Mouse (Mus musculus) MEL (cell line): Measurements from ENCODE around the gene Afap1l2. TPM values are rescaled to one million over a fixed set of nuclear protein-coding genes. Genes with fewer than 3 reads are reported as not detected.

Source experiments
- DNase-seq: peaks from one replicate; pipeline ENCODE4 v3.0.0; 2011; ENCODE audit warnings: low read depth, low spot score
- H3K27ac ChIP-seq: 2 replicates; pipeline ENCODE4 v1.5.1; 2012; ENCODE audit warnings: low read depth, mild to moderate bottlenecking, control low read depth, low read length, moderate library complexity; ENCODE audit not compliant: control insufficient read depth
- H3K27me3 ChIP-seq, 2 experiments: fragments of 150-350 bp in 1 of 2; sonication (generic) in 1 of 2; 2 replicates each; pipeline ENCODE4 v1.6.1; 2012; ENCODE audit warnings: low read length in 2 of 2, mild to moderate bottlenecking in 2 of 2, improper control_type of control experiment in 1 of 2, moderate library complexity in 1 of 2; ENCODE audit not compliant: insufficient read depth in 2 of 2, control insufficient read depth in 1 of 2
- H3K36me3 ChIP-seq, 2 experiments: 2 replicates each; pipeline ENCODE4 v1.6.1; 2012 to 2014; ENCODE audit warnings: low read length in 2 of 2, improper control_type of control experiment in 1 of 2, inconsistent platforms in 1 of 2, mild to moderate bottlenecking in 1 of 2; ENCODE audit not compliant: insufficient read depth in 2 of 2, control insufficient read depth in 1 of 2
- H3K4me1 ChIP-seq, 2 experiments: fragments of 150-350 bp in 1 of 2; sonication (generic) in 1 of 2; 2 replicates each; pipeline ENCODE4 v1.6.1; 2012; ENCODE audit warnings: low read length in 2 of 2, improper control_type of control experiment in 1 of 2, mild to moderate bottlenecking in 1 of 2; ENCODE audit not compliant: insufficient read depth in 2 of 2, control insufficient read depth in 1 of 2
- H3K4me3 ChIP-seq, 2 experiments: fragments of 150-350 bp in 1 of 2; sonication (generic) in 1 of 2; 2 replicates each; pipeline ENCODE4 v1.5.1; 2012; ENCODE audit warnings: low read depth in 2 of 2, low read length in 2 of 2, mild to moderate bottlenecking in 2 of 2, moderate library complexity in 2 of 2, control low read depth in 1 of 2, improper control_type of control experiment in 1 of 2; ENCODE audit not compliant: control insufficient read depth in 1 of 2, insufficient read depth in 1 of 2
- H3K79me2 ChIP-seq: 2 replicates; pipeline ENCODE4 v1.6.1; 2012; ENCODE audit warnings: mild to moderate bottlenecking, low read length, moderate library complexity; ENCODE audit not compliant: control insufficient read depth, poor library complexity, insufficient read depth
- H3K9ac ChIP-seq: 2 replicates; pipeline ENCODE4 v1.6.1; 2012; ENCODE audit warnings: low read depth, mild to moderate bottlenecking, control low read depth, low read length, moderate library complexity; ENCODE audit not compliant: control insufficient read depth, poor library complexity, severe bottlenecking
- H3K9me3 ChIP-seq: fragments of 150-350 bp; sonication (generic); replicated peaks from 2 replicates; pipeline ENCODE4 v1.6.1; 2012; ENCODE audit warnings: mild to moderate bottlenecking, low read length, improper control_type of control experiment, moderate library complexity; ENCODE audit not compliant: insufficient read depth
- CHD2 ChIP-seq: IDR thresholded peaks from 2 replicates; pipeline ENCODE4 v1.6.1; 2011; ENCODE audit warnings: low read length, improper control_type of control experiment
- E2F4 ChIP-seq: IDR thresholded peaks from 2 replicates; pipeline ENCODE4 v1.6.1; 2011; ENCODE audit warnings: low read depth, low read length, improper control_type of control experiment, borderline replicate concordance
- ELF1 ChIP-seq: IDR thresholded peaks from 2 replicates; pipeline ENCODE4 v1.6.1; 2014; ENCODE audit warnings: low read depth, mild to moderate bottlenecking, inconsistent platforms, low read length, improper control_type of control experiment, moderate library complexity
- ETS1 ChIP-seq: IDR thresholded peaks from 2 replicates; pipeline ENCODE4 v1.6.1; 2012; ENCODE audit warnings: low read depth, mild to moderate bottlenecking, inconsistent platforms, low read length, improper control_type of control experiment, moderate library complexity
- JUND ChIP-seq: IDR thresholded peaks from 2 replicates; pipeline ENCODE4 v1.6.1; 2011; ENCODE audit warnings: low read depth, mild to moderate bottlenecking, improper control_type of control experiment, low read length
- KAT2A ChIP-seq: conservative IDR thresholded peaks from 2 replicates; pipeline ENCODE4 v1.6.1; 2012; ENCODE audit warnings: low read depth, low read length, improper control_type of control experiment, inconsistent platforms
- MAFK ChIP-seq: IDR thresholded peaks from 2 replicates; pipeline ENCODE4 v1.6.1; 2011; ENCODE audit warnings: low read depth, mild to moderate bottlenecking, low read length, improper control_type of control experiment, borderline replicate concordance
- MAX ChIP-seq: IDR thresholded peaks from 2 replicates; pipeline ENCODE4 v1.6.1; 2011; ENCODE audit warnings: low read length, improper control_type of control experiment
- MAZ ChIP-seq: IDR thresholded peaks from 2 replicates; pipeline ENCODE4 v1.6.1; 2012; ENCODE audit warnings: low read depth, mild to moderate bottlenecking, inconsistent platforms, low read length, improper control_type of control experiment
- MEF2A ChIP-seq: IDR thresholded peaks from 2 replicates; pipeline ENCODE4 v1.6.1; 2014; ENCODE audit warnings: low read depth, mild to moderate bottlenecking, inconsistent platforms, low read length, improper control_type of control experiment; ENCODE audit not compliant: poor library complexity, insufficient replicate concordance, severe bottlenecking; ENCODE audit errors: extremely low read depth
- MXI1 ChIP-seq: IDR thresholded peaks from 2 replicates; pipeline ENCODE4 v1.6.1; 2011; ENCODE audit warnings: mild to moderate bottlenecking, low read depth, low read length, improper control_type of control experiment
- MYB ChIP-seq: IDR thresholded peaks from 2 replicates; pipeline ENCODE4 v1.6.1; 2011; ENCODE audit warnings: mild to moderate bottlenecking, low read depth, low read length, improper control_type of control experiment
- NELFE ChIP-seq: IDR thresholded peaks from 2 replicates; pipeline ENCODE4 v1.6.1; 2011; ENCODE audit warnings: low read depth, low read length, improper control_type of control experiment
- NRF1 ChIP-seq: IDR thresholded peaks from 2 replicates; pipeline ENCODE4 v1.6.1; 2014; ENCODE audit warnings: low read depth, mild to moderate bottlenecking, inconsistent platforms, low read length, improper control_type of control experiment, moderate library complexity; ENCODE audit not compliant: poor library complexity, insufficient read depth, severe bottlenecking
- POLR2AphosphoS5 ChIP-seq: IDR thresholded peaks from 2 replicates; pipeline ENCODE4 v1.6.1; 2012; ENCODE audit warnings: low read depth, borderline replicate concordance, mild to moderate bottlenecking, inconsistent platforms, low read length, moderate library complexity, mixed read lengths
- RAD21 ChIP-seq: IDR thresholded peaks from 2 replicates; pipeline ENCODE4 v1.6.1; 2011; ENCODE audit warnings: mild to moderate bottlenecking, low read depth, low read length, improper control_type of control experiment
- SIN3A ChIP-seq: IDR thresholded peaks from 2 replicates; pipeline ENCODE4 v1.6.1; 2012; ENCODE audit warnings: low read length, improper control_type of control experiment, inconsistent platforms
- SMC3 ChIP-seq: IDR thresholded peaks from 2 replicates; pipeline ENCODE4 v1.6.1; 2011; ENCODE audit warnings: low read depth, low read length, improper control_type of control experiment
- TAL1 ChIP-seq: IDR thresholded peaks from 2 replicates; pipeline ENCODE4 v1.6.1; 2012; ENCODE audit warnings: mild to moderate bottlenecking, inconsistent platforms, low read length, moderate library complexity, mixed read lengths
- TCF12 ChIP-seq: IDR thresholded peaks from 2 replicates; pipeline ENCODE4 v1.6.1; 2014; ENCODE audit warnings: low read depth, mild to moderate bottlenecking, inconsistent platforms, low read length, improper control_type of control experiment, moderate library complexity
- USF1 ChIP-seq: IDR thresholded peaks from 2 replicates; pipeline ENCODE4 v1.6.1; 2014; ENCODE audit warnings: low read depth, mild to moderate bottlenecking, inconsistent platforms, low read length, improper control_type of control experiment, moderate library complexity
- USF2 ChIP-seq, 2 experiments: IDR thresholded peaks; 2 replicates each; pipeline ENCODE4 v1.6.1; 2011 to 2012; ENCODE audit warnings: improper control_type of control experiment in 2 of 2, low read length in 2 of 2, borderline replicate concordance in 1 of 2, inconsistent platforms in 1 of 2, low read depth in 1 of 2, mild to moderate bottlenecking in 1 of 2; ENCODE audit not compliant: insufficient read depth in 1 of 2
- ZC3H11A ChIP-seq: IDR thresholded peaks from 2 replicates; pipeline ENCODE4 v1.6.1; 2012; ENCODE audit warnings: low read depth, mild to moderate bottlenecking, inconsistent platforms, low read length, improper control_type of control experiment
- ZNF384 ChIP-seq: IDR thresholded peaks from 2 replicates; pipeline ENCODE4 v1.6.1; 2012; ENCODE audit warnings: low read depth, mild to moderate bottlenecking, inconsistent platforms, low read length, improper control_type of control experiment
- polyA plus RNA-seq, 2 experiments: library from polyadenylated mRNA; stranded (reverse) in 1 of 2; unstranded in 1 of 2; fragments of >175 nt in 1 of 2; fragments of >200 nt in 1 of 2; gene quantifications; 2 replicates each; pipeline versions ENCODE4 v1.2.1 to v1.2.4; 2012; ENCODE audit warnings: low replicate concordance in 2 of 2, low read depth in 1 of 2; ENCODE audit not compliant: insufficient read length in 2 of 2, insufficient read depth in 1 of 2, missing spikeins in 1 of 2
- total RNA-seq: library from RNA; depleted of rRNA; stranded (reverse); fragments of 300-350 nt; gene quantifications from 2 replicates; pipeline ENCODE4 v1.2.3, GENCODE M21; 2012

Afap1l2 gene
- total and polyA plus RNA-seq, 3 experiments: not detected

DNA sequence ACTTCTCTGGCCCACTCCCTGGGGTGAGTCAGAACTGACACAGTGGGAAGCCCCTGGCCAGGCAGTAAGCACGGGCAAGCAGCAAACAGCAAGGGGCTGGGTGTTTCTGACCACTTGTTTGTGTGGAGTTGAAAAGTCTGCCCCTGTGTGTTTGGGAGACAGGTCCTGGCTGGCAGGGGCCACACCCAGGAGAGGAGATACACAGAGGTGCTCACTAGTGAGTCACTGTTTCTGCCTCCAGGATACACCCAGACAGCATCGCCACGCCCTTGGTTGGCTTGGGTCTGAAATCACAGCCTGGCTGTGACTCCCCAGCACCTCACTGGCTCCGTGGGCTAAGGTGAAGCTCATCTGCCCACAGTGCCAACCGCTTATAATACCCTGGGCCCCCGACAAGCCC, 72.9 kb downstream of the Afap1l2 start:
- no peak overlapping the region for H3K4me3 ChIP-seq
- no peaks in the 10 kb centered on the region for H3K36me3 ChIP-seq
- H3K27me3 ChIP-seq: no peaks in the 10 kb centered on the region
- DNase-seq: no peak
- H3K79me2 ChIP-seq: no peaks in the 10 kb centered on the region
- H3K9ac ChIP-seq: no peak overlapping the region
- no peak overlapping the region for H3K27ac ChIP-seq
- H3K4me1 ChIP-seq: no peaks in the 10 kb centered on the region
- no peaks in the 10 kb centered on the region for H3K9me3 ChIP-seq
- no peak for TF ChIP-seq ELF1
- TF ChIP-seq ZNF384: no peak
- TF ChIP-seq USF2 (IDR thresholded peaks at IDR 0.05; ENCODE audit: borderline replicate concordance in 1 of 2, insufficient read depth in 1 of 2, low read depth in 1 of 2, low read length in 2 of 2): no peak
- no peak for TF ChIP-seq MAX
- no peak for TF ChIP-seq TAL1
- TF ChIP-seq SMC3: no peak
- no peak for TF ChIP-seq KAT2A
- TF ChIP-seq MYB: no peak
- no peak for TF ChIP-seq MAZ
- TF ChIP-seq CHD2: no peak
- TF ChIP-seq RAD21: no peak
- no peak for TF ChIP-seq MAFK
- TF ChIP-seq ETS1: no peak
- TF ChIP-seq E2F4: no peak
- no peak for TF ChIP-seq USF1

DNA sequence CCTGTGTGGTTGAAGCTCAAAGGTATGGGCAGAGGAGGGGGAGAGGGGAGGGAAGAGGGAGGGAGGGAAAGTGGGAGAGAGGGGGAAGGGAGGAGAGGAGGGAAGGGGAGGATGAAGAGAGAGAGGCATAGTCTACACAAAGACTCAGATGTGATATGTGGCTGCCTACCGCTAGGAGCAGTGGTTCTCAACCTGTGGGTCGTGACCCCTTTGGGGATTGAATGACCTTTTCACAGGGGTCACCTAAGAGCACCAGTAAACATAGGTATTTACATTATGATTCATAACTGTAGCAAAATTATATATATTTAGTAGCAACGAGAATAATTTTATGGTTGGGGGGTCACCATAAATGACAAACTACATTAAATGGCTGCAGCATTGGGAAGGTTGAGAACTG, 74.2 kb downstream of the Afap1l2 start:
- no peak overlapping the region for H3K27ac ChIP-seq
- H3K4me3 ChIP-seq: no peak overlapping the region
- H3K27me3 ChIP-seq: no peaks in the 10 kb centered on the region
- no peaks in the 10 kb centered on the region for H3K36me3 ChIP-seq
- no peak overlapping the region for H3K9ac ChIP-seq
- no peaks in the 10 kb centered on the region for H3K79me2 ChIP-seq
- no peak for DNase-seq
- no peaks in the 10 kb centered on the region for H3K9me3 ChIP-seq
- H3K4me1 ChIP-seq: no peaks in the 10 kb centered on the region
- no peak for TF ChIP-seq SIN3A

DNA sequence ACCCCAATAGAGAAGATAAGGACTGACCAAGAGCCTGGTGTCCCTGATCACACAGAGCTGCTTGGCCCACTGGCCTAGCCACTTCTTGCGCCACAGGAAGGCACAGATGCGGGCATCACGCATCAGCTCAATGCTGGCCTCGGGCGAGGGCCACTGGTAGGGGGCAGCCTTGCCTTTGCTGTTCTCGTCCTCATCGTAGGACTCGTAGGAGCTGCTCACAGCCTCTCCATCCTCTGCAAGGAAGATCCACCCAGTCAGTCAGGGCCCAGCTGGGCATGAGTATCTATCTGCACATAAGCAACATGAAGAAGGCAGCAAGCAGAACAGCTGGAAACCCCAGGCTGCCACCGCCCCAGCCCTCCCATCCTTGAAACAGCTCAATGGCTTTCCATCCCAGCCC, 78.0 kb downstream of the Afap1l2 start:
- Histone ChIP-seq H3K9ac (no peak overlapping the region), H3K4me1 (no peaks in the 10 kb centered on the region), H3K9me3 (no peaks in the 10 kb centered on the region), H3K79me2 (no peaks in the 10 kb centered on the region)
- DNase-seq: no peak
- no peak for TF ChIP-seq ETS1
- TF ChIP-seq TCF12: no peak
- TF ChIP-seq ELF1: no peak
- TF ChIP-seq ZC3H11A: no peak
- no peak for TF ChIP-seq MAX
- TF ChIP-seq POLR2AphosphoS5: no peak
- no peak for TF ChIP-seq NELFE
- TF ChIP-seq MEF2A: no peak
- no peak for TF ChIP-seq SMC3
- no peak for TF ChIP-seq USF2 (IDR thresholded peaks at IDR 0.05; ENCODE audit: borderline replicate concordance in 1 of 2, insufficient read depth in 1 of 2, low read depth in 1 of 2, low read length in 2 of 2)
- no peak for TF ChIP-seq NRF1
- TF ChIP-seq CHD2: no peak
- no peak for TF ChIP-seq TAL1
- TF ChIP-seq KAT2A: no peak
- TF ChIP-seq MXI1: no peak
- TF ChIP-seq JUND: no peak
- no peak for TF ChIP-seq MAZ
- TF ChIP-seq, all 39 proteins: peak for 0
- H3K4me3 ChIP-seq: no peak overlapping the region
- no peak overlapping the region for H3K27ac ChIP-seq
- H3K36me3 ChIP-seq: no peaks in the 10 kb centered on the region
- H3K27me3 ChIP-seq: no peaks in the 10 kb centered on the region
